Mouse (Mus musculus) forebrain, embryonic 10.5 days (tissue): Measurements from ENCODE around the gene Tnfsf15. TPM values are rescaled to one million over a fixed set of nuclear protein-coding genes. Genes with fewer than 3 reads are reported as not detected.

ENCODE experiments used
- DNase-seq: peaks from one replicate; pipeline ENCODE4 v3.0.0-alpha.2; 2017; ENCODE audit warnings: low spot score; ENCODE audit errors: extremely low spot score
- H3K27ac ChIP-seq: fragments of 300-500 bp; sonication (generic); 2 replicates; pipeline ENCODE4 v1.5.1; 2016; ENCODE audit warnings: mild to moderate bottlenecking
- H3K27me3 ChIP-seq: fragments of 300-500 bp; sonication (generic); 2 replicates; pipeline ENCODE4 v1.6.1; 2016; ENCODE audit warnings: mild to moderate bottlenecking; ENCODE audit not compliant: poor library complexity, severe bottlenecking
- H3K36me3 ChIP-seq: fragments of 300-500 bp; sonication (generic); replicated peaks from 2 replicates; pipeline ENCODE4 v1.6.1; 2016; ENCODE audit warnings: mild to moderate bottlenecking, moderate library complexity
- H3K4me1 ChIP-seq: fragments of 300-500 bp; sonication (generic); 2 replicates; pipeline ENCODE4 v1.6.1; 2016
- H3K4me3 ChIP-seq: fragments of 300-500 bp; sonication (generic); 2 replicates; pipeline ENCODE4 v1.5.1; 2016; ENCODE audit warnings: mild to moderate bottlenecking, moderate library complexity
- H3K9me3 ChIP-seq: fragments of 300-500 bp; sonication (generic); 2 replicates; pipeline ENCODE4 v1.6.1; 2016; ENCODE audit warnings: mild to moderate bottlenecking, moderate library complexity
- WGBS: fragments of 180-500 bp; shearing (Covaris S2); methylation state at CpG from one replicate; pipeline ENCODE4 v1.1.7; 2016; 5-methylcytosine and 5-hydroxymethylcytosine counted together
- polyA plus RNA-seq: library from polyadenylated mRNA; unstranded; fragments of >200 nt; fragmentation: Nextera tagmentation; extraction: Ambion mirVana; gene quantifications from 2 replicates; pipeline ENCODE4 v1.2.1, GENCODE M21; 2016

Tnfsf15 gene
- polyA plus RNA-seq: not detected in 2 replicates

GRCm38 (mm10) chr4:63744693-63745171 lies at the start of gene Tnfsf15:
Tnfsf15 (minus strand) TSS chr4:63745113.
- Histone ChIP-seq H3K27me3 (no peaks in the 10 kb centered on the region), H3K4me1 (peaks cover 19% of the 10 kb centered on the region), H3K4me3 (no peak within 1 kb of the TSS), H3K36me3 (no peaks in the 10 kb centered on the region), H3K9me3 (no peaks in the 10 kb centered on the region), H3K27ac (no peak within 1 kb of the TSS)
- WGBS: 79% methylated on average over 8 of the region's 8 CpGs
- no peak for DNase-seq

- WGBS: 95% methylated on average over 3 of the region's 3 CpGs
- H3K4me3 ChIP-seq: no peak overlapping the region
- no peaks in the 10 kb centered on the region for H3K36me3 ChIP-seq
- H3K9me3 ChIP-seq: no peaks in the 10 kb centered on the region
- H3K4me1 ChIP-seq: no peaks in the 10 kb centered on the region
- DNase-seq: no peak
- H3K27me3 ChIP-seq: no peaks in the 10 kb centered on the region
- no peak overlapping the region for H3K27ac ChIP-seq
Observed at GRCm38 (mm10) chr4:63792328-63792727, 47.4 kb upstream of the Tnfsf15 start.

GRCm38 (mm10) chr4:63785466-63785865 lies 40.6 kb upstream of the Tnfsf15 start:
- no peaks in the 10 kb centered on the region for H3K4me1 ChIP-seq
- DNase-seq: no peak
- 82% methylated on average over 2 of the region's 2 CpGs for WGBS
- no peak overlapping the region for H3K27ac ChIP-seq
- H3K4me3 ChIP-seq: no peak overlapping the region
- no peaks in the 10 kb centered on the region for H3K36me3 ChIP-seq
- H3K9me3 ChIP-seq: no peaks in the 10 kb centered on the region
- no peaks in the 10 kb centered on the region for H3K27me3 ChIP-seq

GRCm38 (mm10) chr4:63783826-63784225 lies 38.9 kb upstream of the Tnfsf15 start:
- DNase-seq: no peak
- WGBS: 93% methylated on average over 5 of the region's 5 CpGs
- H3K4me3 ChIP-seq: no peak overlapping the region
- H3K4me1 ChIP-seq: no peaks in the 10 kb centered on the region
- H3K27me3 ChIP-seq: no peaks in the 10 kb centered on the region
- no peak overlapping the region for H3K27ac ChIP-seq
- H3K36me3 ChIP-seq: no peaks in the 10 kb centered on the region
- H3K9me3 ChIP-seq: no peaks in the 10 kb centered on the region

GRCm38 (mm10) chr4:63782970-63783613 lies 38.2 kb upstream of the Tnfsf15 start:
- no peaks in the 10 kb centered on the region for H3K36me3 ChIP-seq
- no peaks in the 10 kb centered on the region for H3K9me3 ChIP-seq
- no peak overlapping the region for H3K27ac ChIP-seq
- H3K4me3 ChIP-seq: no peak overlapping the region
- WGBS: 84% methylated on average over 7 of the region's 7 CpGs
- H3K4me1 ChIP-seq: no peaks in the 10 kb centered on the region
- no peak for DNase-seq
- H3K27me3 ChIP-seq: no peaks in the 10 kb centered on the region

DNA sequence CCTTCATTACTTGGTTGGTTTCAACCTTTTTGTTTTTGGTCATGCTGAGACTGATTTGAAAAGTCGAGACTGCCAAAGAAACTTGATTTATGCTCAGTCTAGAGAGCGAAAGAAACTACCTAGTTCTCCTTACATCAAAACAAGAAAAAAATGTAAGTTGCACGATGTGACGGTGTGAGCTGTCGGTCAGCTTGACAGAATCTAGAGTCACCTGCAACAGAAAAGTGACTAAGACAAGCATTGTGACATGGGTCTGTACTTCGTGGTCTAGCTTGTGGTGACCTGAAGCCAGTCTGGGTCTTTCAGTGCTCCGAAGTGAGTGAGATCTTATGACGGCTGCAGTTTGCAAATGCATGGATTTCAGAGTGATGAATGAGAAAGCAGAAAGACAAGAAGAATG lies 32.3 kb upstream of the Tnfsf15 start:
- 89% methylated on average over 8 of the region's 8 CpGs for WGBS
- no peaks in the 10 kb centered on the region for H3K27me3 ChIP-seq
- DNase-seq: no peak
- no peaks in the 10 kb centered on the region for H3K9me3 ChIP-seq
- no peak overlapping the region for H3K4me3 ChIP-seq
- H3K36me3 ChIP-seq: no peaks in the 10 kb centered on the region
- H3K4me1 ChIP-seq: no peaks in the 10 kb centered on the region
- no peak overlapping the region for H3K27ac ChIP-seq

DNA sequence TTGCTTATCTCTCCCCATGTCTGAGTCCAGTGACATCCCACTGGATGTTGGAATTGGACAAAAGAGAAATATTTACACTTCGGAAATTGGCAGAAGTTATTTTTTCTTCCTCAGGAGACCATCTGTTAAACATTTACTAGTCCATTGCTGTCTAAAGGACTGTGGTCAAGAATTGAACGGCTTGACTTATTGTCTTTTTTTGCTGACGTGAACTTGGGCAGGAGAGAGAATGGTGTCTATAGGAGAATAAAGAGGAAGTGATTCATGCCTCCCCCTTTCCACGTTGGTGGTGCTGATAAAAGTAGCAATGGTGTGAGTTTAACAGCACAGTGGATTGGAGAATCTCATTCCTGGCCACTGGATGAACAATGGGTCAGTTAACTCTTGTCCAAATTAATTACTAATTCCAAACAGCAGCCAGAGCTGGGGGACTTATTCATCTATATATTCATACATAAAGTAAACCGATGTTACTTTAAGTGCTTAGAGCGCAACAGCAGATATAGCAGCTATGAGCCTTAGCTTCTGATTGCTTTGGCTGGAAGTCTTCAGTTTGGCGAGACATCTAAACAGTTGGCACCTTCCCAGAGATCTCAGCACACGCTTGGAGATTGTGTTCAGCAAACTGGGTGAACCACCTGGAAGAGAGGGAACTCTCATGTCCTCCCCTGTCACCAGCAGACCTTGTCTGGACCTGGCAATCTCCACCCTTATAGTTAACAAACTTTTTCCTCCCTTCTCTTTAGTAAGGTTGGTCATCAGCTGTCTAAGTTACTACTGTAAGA lies 28.6 kb upstream of the Tnfsf15 start:
- WGBS: 86% methylated on average over 8 of the region's 8 CpGs
- H3K4me3 ChIP-seq: no peak overlapping the region
- DNase-seq: no peak
- no peak overlapping the region for H3K27ac ChIP-seq
- no peaks in the 10 kb centered on the region for H3K4me1 ChIP-seq
- no peaks in the 10 kb centered on the region for H3K36me3 ChIP-seq
- no peaks in the 10 kb centered on the region for H3K9me3 ChIP-seq
- H3K27me3 ChIP-seq: no peaks in the 10 kb centered on the region

- Histone ChIP-seq H3K36me3 (no peaks in the 10 kb centered on the region), H3K4me3 (no peak overlapping the region), H3K27me3 (no peaks in the 10 kb centered on the region), H3K9me3 (no peaks in the 10 kb centered on the region), H3K27ac (no peak overlapping the region), H3K4me1 (no peaks in the 10 kb centered on the region)
- 97% methylated on average over 2 of the region's 2 CpGs for WGBS
- no peak for DNase-seq
Observed at GRCm38 (mm10) chr4:63772514-63772913, 27.6 kb upstream of the Tnfsf15 start.

DNA sequence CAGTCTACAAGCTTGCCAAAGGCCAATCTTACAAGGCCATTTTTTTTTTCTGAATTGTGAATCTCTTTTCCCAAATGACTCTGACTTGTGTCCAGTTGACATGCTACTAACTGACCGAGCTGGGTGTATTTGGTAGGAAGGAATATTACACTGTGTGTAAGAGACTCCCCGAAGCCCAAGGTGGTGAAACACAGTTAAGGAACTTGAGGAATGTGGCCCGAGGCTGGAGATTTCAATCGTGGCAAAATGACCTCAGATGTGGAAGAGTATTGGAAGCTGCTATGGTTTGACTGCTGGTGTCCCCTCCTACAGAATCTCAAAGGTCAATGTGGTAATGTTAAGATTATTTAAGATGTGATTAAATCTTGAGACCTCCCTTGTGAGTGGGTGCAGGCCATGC lies 26.4 kb upstream of the Tnfsf15 start:
- no peaks in the 10 kb centered on the region for H3K36me3 ChIP-seq
- no peak for DNase-seq
- no peaks in the 10 kb centered on the region for H3K9me3 ChIP-seq
- 84% methylated on average over 4 of the region's 4 CpGs for WGBS
- no peaks in the 10 kb centered on the region for H3K4me1 ChIP-seq
- H3K4me3 ChIP-seq: no peak overlapping the region
- no peak overlapping the region for H3K27ac ChIP-seq
- no peaks in the 10 kb centered on the region for H3K27me3 ChIP-seq

GRCm38 (mm10) chr4:63769161-63769560 lies 24.2 kb upstream of the Tnfsf15 start:
- DNase-seq: no peak
- Histone ChIP-seq H3K36me3 (no peaks in the 10 kb centered on the region), H3K4me1 (no peaks in the 10 kb centered on the region), H3K27ac (no peak overlapping the region), H3K27me3 (no peaks in the 10 kb centered on the region), H3K9me3 (no peaks in the 10 kb centered on the region), H3K4me3 (no peak overlapping the region)
- 92% methylated on average over 3 of the region's 3 CpGs for WGBS

DNA sequence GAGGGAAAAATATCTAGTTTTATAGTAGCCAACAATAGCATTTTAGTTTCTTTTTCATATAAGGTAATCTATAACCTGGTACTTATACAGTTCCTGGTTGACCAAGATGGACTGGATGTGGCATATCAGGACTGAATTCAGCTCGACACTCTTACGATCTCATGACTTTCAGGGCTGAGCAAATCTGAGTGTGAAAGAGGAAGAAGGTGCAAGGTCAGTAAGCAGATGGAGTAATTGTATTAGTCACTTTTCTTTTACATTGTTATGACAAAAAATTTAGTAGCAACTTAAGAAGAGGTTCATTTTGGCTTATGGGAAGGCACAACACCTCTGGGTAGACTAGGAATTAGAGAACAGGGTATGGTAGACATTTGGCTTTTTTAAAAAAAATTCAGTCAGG lies 20.1 kb upstream of the Tnfsf15 start:
- Histone ChIP-seq H3K27ac (no peak overlapping the region), H3K4me3 (no peak overlapping the region), H3K9me3 (no peaks in the 10 kb centered on the region), H3K4me1 (no peaks in the 10 kb centered on the region), H3K27me3 (no peaks in the 10 kb centered on the region), H3K36me3 (no peaks in the 10 kb centered on the region)
- DNase-seq: no peak
- 90% methylated on average over 2 of the region's 2 CpGs for WGBS

DNA sequence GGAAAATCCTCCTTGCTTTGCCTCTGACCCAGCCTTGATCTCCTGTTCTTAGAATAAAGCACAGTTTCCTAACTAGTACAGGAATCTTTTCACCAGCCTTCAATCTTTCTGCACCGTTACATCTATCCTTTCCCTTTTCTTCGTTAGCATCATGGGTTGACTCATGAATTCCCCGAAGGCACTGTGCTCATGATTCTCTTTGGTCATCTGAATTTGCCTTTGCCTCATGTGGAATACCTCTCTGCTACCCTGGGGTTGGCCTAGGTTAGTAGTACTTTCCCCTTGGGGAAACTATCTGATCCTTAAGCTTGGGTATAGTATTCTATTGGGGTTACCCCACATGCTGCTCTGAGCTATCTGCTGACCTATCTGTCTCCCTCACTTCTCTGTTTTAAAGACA lies 15.0 kb upstream of the Tnfsf15 start:
- WGBS: 94% methylated on average over 3 of the region's 3 CpGs
- H3K36me3 ChIP-seq: no peaks in the 10 kb centered on the region

DNA sequence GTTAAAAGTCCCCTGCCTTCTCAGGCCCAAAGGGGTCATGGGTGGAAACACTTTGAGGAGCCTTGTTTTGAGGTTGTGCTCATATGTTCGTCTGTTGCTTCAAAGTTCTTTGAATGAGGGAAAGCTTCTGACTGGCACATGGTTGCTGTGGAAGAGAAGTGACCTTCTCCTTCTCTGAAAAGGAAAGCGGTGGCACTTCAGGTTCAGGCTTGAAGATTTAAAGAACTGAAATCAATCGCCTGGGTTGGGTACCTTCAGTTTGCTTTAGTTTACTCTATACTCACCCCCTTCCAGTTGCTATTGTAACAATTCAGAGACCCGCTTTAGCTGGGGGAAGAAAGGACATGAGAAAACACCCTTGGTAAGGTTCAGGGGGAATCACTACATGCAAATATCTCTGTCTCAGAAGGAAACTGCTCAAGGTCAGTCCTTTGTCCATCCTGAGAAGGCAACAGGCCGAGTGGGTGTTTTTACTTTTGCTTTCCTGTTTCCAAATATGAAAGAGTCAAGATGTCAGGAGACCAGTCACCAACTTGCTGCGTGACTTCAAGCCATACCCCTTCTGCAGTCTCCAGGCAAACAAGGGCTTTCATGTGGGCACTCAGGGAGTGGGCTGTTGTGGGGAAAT lies 12.7 kb upstream of the Tnfsf15 start:
- H3K4me3 ChIP-seq: no peak overlapping the region
- 87% methylated on average over 6 of the region's 6 CpGs for WGBS
- peaks cover 18% of the 10 kb centered on the region for H3K4me1 ChIP-seq
- H3K36me3 ChIP-seq: no peaks in the 10 kb centered on the region
- DNase-seq: no peak
- H3K9me3 ChIP-seq: no peaks in the 10 kb centered on the region
- no peak overlapping the region for H3K27ac ChIP-seq
- H3K27me3 ChIP-seq: no peaks in the 10 kb centered on the region

More for the DNA sequence above, 15.0 kb upstream of the Tnfsf15 start:
- Histone ChIP-seq H3K27ac (no peak overlapping the region), H3K4me1 (no peaks in the 10 kb centered on the region), H3K9me3 (no peaks in the 10 kb centered on the region), H3K4me3 (no peak overlapping the region), H3K27me3 (no peaks in the 10 kb centered on the region)
- DNase-seq: no peak
